18 mouse cellular contexts compared by ENCODE assay signal in genomic region chr17:46844811-46845210, GRCm38 (mm10). TPM values are rescaled to one million over a fixed set of nuclear protein-coding genes. Genes with fewer than 3 reads are reported as not detected.
DNase-seq lines count a peak whose midpoint lies in the region; ATAC-seq and TF ChIP-seq lines count a peak whose summit lies in the region.
"Had no signal": no experiment of that assay in that cellular context is flagged by ENCODE, and none has a peak within 500 bp of the region (broad histone marks: within the 10 kb centered on the region; RNA-seq: fewer than 3 reads in every experiment).

No protein-coding gene starts in this region.

- no peak for DNase-seq in hindbrain, embryonic 14.5 days (ENCODE audit: low spot score)
- peak; percentile 57 for DNase-seq in R1 (ENCODE audit: low read depth, low spot score)
- DNase-seq in cerebellum, adult 9-10 months: peak; percentile 85
- DNase-seq in adrenal gland, adult 18-20 months (ENCODE audit: low spot score in 2 of 2): no peak
- DNase-seq in adrenal gland, postnatal 36 days: no peak
- DNase-seq: kidney, adult 2 months; liver, postnatal 0 days; lung, postnatal 36 days; right cerebral cortex, postnatal 4 days; thymus, adult 2 months had no signal

- no peaks in the 10 kb centered on the region for H3K36me3 ChIP-seq in hindbrain, embryonic 14.5 days (replicated peaks; ENCODE audit: control insufficient read depth, insufficient read depth)
- no peaks in the 10 kb centered on the region for H3K36me3 ChIP-seq in hindbrain, embryonic 12.5 days
- peaks cover 31% of the 10 kb centered on the region; the same call in 1 of the 2 replicates for H3K36me3 ChIP-seq in E14TG2a.4 (ENCODE audit: insufficient read depth, low read length)
- H3K36me3 ChIP-seq: forebrain, embryonic 10.5 days; hindbrain, embryonic 15.5 days had no signal

- H3K4me3 ChIP-seq in hindbrain, embryonic 14.5 days (replicated peaks; ENCODE audit: low read length): no peak overlapping the region
- no peak overlapping the region for H3K4me3 ChIP-seq in hindbrain, embryonic 12.5 days
- peak overlapping the region; percentile 79 for H3K4me3 ChIP-seq in E14TG2a.4 (replicated peaks; ENCODE audit: low read length)
- H3K4me3 ChIP-seq: forebrain, embryonic 10.5 days; heart, embryonic 12.5 days; hindbrain, embryonic 15.5 days; left cerebral cortex, adult 2 months; limb, embryonic 15.5 days; neural tube, embryonic 12.5 days had no signal

- no peak overlapping the region for H3K9ac ChIP-seq in hindbrain, embryonic 14.5 days
- H3K9ac ChIP-seq in hindbrain, embryonic 12.5 days: no peak overlapping the region
- H3K9ac ChIP-seq: heart, embryonic 12.5 days; hindbrain, embryonic 15.5 days; limb, embryonic 15.5 days; liver, postnatal 0 days; neural tube, embryonic 12.5 days had no signal

- no peaks in the 10 kb centered on the region for H3K27me3 ChIP-seq in hindbrain, embryonic 14.5 days (ENCODE audit: control insufficient read depth, insufficient read depth, low read length)
- no peaks in the 10 kb centered on the region for H3K27me3 ChIP-seq in hindbrain, embryonic 12.5 days
- H3K27me3 ChIP-seq in E14TG2a.4 (ENCODE audit: insufficient read depth, low read length): no peaks in the 10 kb centered on the region
- H3K27me3 ChIP-seq: heart, embryonic 12.5 days; hindbrain, embryonic 15.5 days; limb, embryonic 15.5 days; neural tube, embryonic 12.5 days had no signal

- WGBS in hindbrain, embryonic 14.5 days: 50% methylated on average over 10 of the region's 10 CpGs
- 57% methylated on average over 10 of the region's 10 CpGs for whole genome bisulfite sequencing in hindbrain, embryonic 12.5 days

- TF ChIP-seq CTCF in E14TG2a.4 (conservative IDR thresholded peaks at IDR 0.05; ENCODE audit: low read length): no peak

- H3K9me3 ChIP-seq in hindbrain, embryonic 14.5 days (ENCODE audit: control insufficient read depth, low read length): no peaks in the 10 kb centered on the region
- H3K9me3 ChIP-seq in hindbrain, embryonic 12.5 days (replicated peaks): no peaks in the 10 kb centered on the region
- no peaks in the 10 kb centered on the region for H3K9me3 ChIP-seq in E14TG2a.4 (ENCODE audit: low read length)
- H3K9me3 ChIP-seq: forebrain, embryonic 10.5 days; heart, embryonic 12.5 days; hindbrain, embryonic 15.5 days; limb, embryonic 15.5 days; neural tube, embryonic 12.5 days had no signal

- 0 out of 2 replicates have a peak, but pooled peaks cover 6% of the 10 kb centered on the region for H3K4me1 ChIP-seq in hindbrain, embryonic 14.5 days (replicated peaks; ENCODE audit: control insufficient read depth, insufficient read depth, low read length)
- H3K4me1 ChIP-seq in hindbrain, embryonic 12.5 days: peaks cover 14% of the 10 kb centered on the region; the same call in 1 of the 2 replicates
- peaks cover 91% of the 10 kb centered on the region for H3K4me1 ChIP-seq in E14TG2a.4 (replicated peaks; ENCODE audit: low read depth, low read length)
- H3K4me1 ChIP-seq: limb, embryonic 15.5 days had no signal

- no peak for ATAC-seq in hindbrain, embryonic 14.5 days (ENCODE audit: low FRiP score)
- ATAC-seq in hindbrain, embryonic 12.5 days (ENCODE audit: low FRiP score): no peak
- ATAC-seq: liver, postnatal 0 days had no signal

- peak overlapping the region; percentile 3; the same call in 1 of the 2 replicates for H3K27ac ChIP-seq in hindbrain, embryonic 14.5 days
- H3K27ac ChIP-seq in hindbrain, embryonic 12.5 days: no peak overlapping the region
- H3K27ac ChIP-seq: forebrain, embryonic 10.5 days; hindbrain, embryonic 15.5 days; left cerebral cortex, adult 2 months; limb, embryonic 15.5 days; neural tube, embryonic 12.5 days had no signal

- H3K4me2 ChIP-seq in hindbrain, embryonic 14.5 days (replicated peaks): no peak overlapping the region
- H3K4me2 ChIP-seq in hindbrain, embryonic 12.5 days (replicated peaks): no peak overlapping the region
- H3K4me2 ChIP-seq: heart, embryonic 12.5 days; hindbrain, embryonic 15.5 days; limb, embryonic 15.5 days; neural tube, embryonic 12.5 days had no signal

RNA-seq across cellular contexts. Expression of gene Bicral, which starts 13.5 kb away (rescaled TPM):
- polyA plus RNA-seq in hindbrain, embryonic 14.5 days (2014; fragmentation: Nextera tagmentation; extraction: Ambion mirVana): 9.8 and 11.7 TPM in 2 replicates
- 7.6 and 8.1 TPM in 2 replicates for polyA plus RNA-seq in hindbrain, embryonic 12.5 days (2016; fragmentation: Nextera tagmentation; extraction: Ambion mirVana)
- 10 to 100 TPM; 16.7 to 18.2 TPM for total RNA-seq in adrenal gland, adult 18-20 months (2021)
- 10 to 100 TPM; 23.0 to 24.3 TPM for total RNA-seq in adrenal gland, postnatal 36 days (2021)

RNA-seq across cellular contexts. Expression of gene Tbcc, which starts 45.7 kb away (rescaled TPM):
- 54.7 and 61.6 TPM in 2 replicates for polyA plus RNA-seq in hindbrain, embryonic 14.5 days (2014; fragmentation: Nextera tagmentation; extraction: Ambion mirVana)
- polyA plus RNA-seq in hindbrain, embryonic 12.5 days (2016; fragmentation: Nextera tagmentation; extraction: Ambion mirVana): 74.5 and 82.9 TPM in 2 replicates
- 10 to 100 TPM; 19.6 to 23.9 TPM for total RNA-seq in adrenal gland, adult 18-20 months (2021)
- total RNA-seq in adrenal gland, postnatal 36 days (2021): 10 to 100 TPM; 20.9 to 21.9 TPM

Comparison
In these comparisons a context has a peak if more than half of its experiments do, and no peak if none do; other contexts are left out.
1. DNase-seq: peak in R1 (single experiment) and cerebellum, adult 9-10 months (single experiment); none in hindbrain, embryonic 14.5 days (single experiment), adrenal gland, adult 18-20 months (0 of 2) and adrenal gland, postnatal 36 days (0 of 2).